Mouse (Mus musculus) ES-Bruce4 (cell line): ENCODE data around the gene Stra8. TPM values are rescaled to one million over a fixed set of nuclear protein-coding genes. Genes with fewer than 3 reads are reported as not detected.

Source experiments
- H3K27ac ChIP-seq: 2 replicates; pipeline ENCODE4 v1.5.1; 2012; ENCODE audit warnings: low read length, inconsistent platforms; ENCODE audit not compliant: insufficient read depth
- H3K27me3 ChIP-seq: 2 replicates; pipeline ENCODE4 v1.6.1; 2012; ENCODE audit warnings: mild to moderate bottlenecking, low read length, inconsistent platforms; ENCODE audit not compliant: control insufficient read depth, poor library complexity, insufficient read depth, severe bottlenecking
- H3K36me3 ChIP-seq: 2 replicates; pipeline ENCODE4 v1.6.1; 2012; ENCODE audit warnings: inconsistent platforms, mild to moderate bottlenecking, low read length, moderate library complexity; ENCODE audit not compliant: control insufficient read depth, poor library complexity, insufficient read depth, severe bottlenecking
- H3K4me1 ChIP-seq: one replicate; pipeline ENCODE4 v1.8.1; 2011; ENCODE audit warnings: low read length; ENCODE audit not compliant: control insufficient read depth, insufficient read depth
- H3K4me3 ChIP-seq: 2 replicates; pipeline ENCODE4 v1.5.1; 2011; ENCODE audit warnings: low read depth, mild to moderate bottlenecking, low read length
- H3K9ac ChIP-seq: 2 replicates; pipeline ENCODE4 v1.6.1; 2012; ENCODE audit warnings: low read depth, mild to moderate bottlenecking, inconsistent platforms; ENCODE audit not compliant: poor library complexity, severe bottlenecking
- H3K9me3 ChIP-seq: replicated peaks from 2 replicates; pipeline ENCODE4 v1.6.1; 2012; ENCODE audit warnings: mild to moderate bottlenecking, low read length, inconsistent platforms; ENCODE audit not compliant: control insufficient read depth, poor library complexity, insufficient read depth, severe bottlenecking
- CTCF ChIP-seq: IDR thresholded peaks from one replicate; pipeline ENCODE4 v1.8.1; 2011; ENCODE audit warnings: low read depth, low read length
- EP300 ChIP-seq: IDR thresholded peaks from 2 replicates; pipeline ENCODE4 v1.6.1; 2011; ENCODE audit warnings: low read depth, low read length; ENCODE audit not compliant: insufficient read depth
- POLR2A ChIP-seq: IDR thresholded peaks from one replicate; pipeline ENCODE4 v1.8.1; 2011; ENCODE audit warnings: low read length; ENCODE audit not compliant: insufficient read depth
- polyA plus RNA-seq: library from polyadenylated mRNA; stranded (reverse); fragments of >200 nt; gene quantifications from 2 replicates; pipeline ENCODE4 v1.2.4, GENCODE M21; 2011; ENCODE audit warnings: low read depth; ENCODE audit not compliant: missing spikeins, insufficient read depth, insufficient read length

The Stra8 gene
- polyA plus RNA-seq, 1 experiment = 0.69 TPM

- Histone ChIP-seq H3K9ac (no peak overlapping the region), H3K36me3 (peaks cover 4% of the 10 kb centered on the region), H3K4me3 (no peak overlapping the region), H3K9me3 (no peaks in the 10 kb centered on the region), H3K27ac (no peak overlapping the region), H3K4me1 (no peaks in the 10 kb centered on the region), H3K27me3 (no peaks in the 10 kb centered on the region)
- TF ChIP-seq EP300 (no peak), POLR2A (no peak)
Measured at GRCm38 (mm10) chr6:34900990-34901389, 19.0 kb upstream of the Stra8 start.

- Histone ChIP-seq H3K9me3 (no peaks in the 10 kb centered on the region), H3K4me3 (no peak overlapping the region), H3K4me1 (no peaks in the 10 kb centered on the region), H3K9ac (no peak overlapping the region), H3K27ac (no peak overlapping the region), H3K27me3 (no peaks in the 10 kb centered on the region), H3K36me3 (peaks cover 12% of the 10 kb centered on the region)
- TF ChIP-seq EP300 = no peak
- TF ChIP-seq POLR2A = no peak
- no peak for TF ChIP-seq CTCF
Measured at GRCm38 (mm10) chr6:34901911-34902444, 18.0 kb upstream of the Stra8 start.

- Histone ChIP-seq H3K27me3 (no peaks in the 10 kb centered on the region), H3K4me1 (no peaks in the 10 kb centered on the region), H3K4me3 (no peak overlapping the region), H3K9ac (no peak overlapping the region), H3K9me3 (no peaks in the 10 kb centered on the region), H3K36me3 (peaks cover 16% of the 10 kb centered on the region), H3K27ac (no peak overlapping the region)
- TF ChIP-seq EP300 (no peak), CTCF (no peak), POLR2A (no peak)
Measured at GRCm38 (mm10) chr6:34902578-34902977, 17.4 kb upstream of the Stra8 start.

GRCm38 (mm10) chr6:34903441-34903840, 16.5 kb upstream of the Stra8 start:
- Histone ChIP-seq H3K9me3 (no peaks in the 10 kb centered on the region), H3K27me3 (no peaks in the 10 kb centered on the region), H3K36me3 (peaks cover 23% of the 10 kb centered on the region), H3K4me3 (no peak overlapping the region), H3K4me1 (no peaks in the 10 kb centered on the region), H3K9ac (no peak overlapping the region), H3K27ac (no peak overlapping the region)
- TF ChIP-seq EP300 (no peak), CTCF (no peak), POLR2A (no peak)

GRCm38 (mm10) chr6:34903851-34904250, 16.1 kb upstream of the Stra8 start:
- H3K27ac ChIP-seq = no peak overlapping the region
- no peak overlapping the region for H3K4me3 ChIP-seq
- H3K9ac ChIP-seq = no peak overlapping the region
- peaks cover 23% of the 10 kb centered on the region for H3K36me3 ChIP-seq
- no peaks in the 10 kb centered on the region for H3K4me1 ChIP-seq
- no peaks in the 10 kb centered on the region for H3K9me3 ChIP-seq
- no peak for TF ChIP-seq CTCF
- TF ChIP-seq POLR2A = no peak
- no peak for TF ChIP-seq EP300
- H3K27me3 ChIP-seq = no peaks in the 10 kb centered on the region

- H3K27me3 ChIP-seq = no peaks in the 10 kb centered on the region
- H3K9ac ChIP-seq = no peak overlapping the region
- H3K27ac ChIP-seq = no peak overlapping the region
- TF ChIP-seq EP300 = no peak
- TF ChIP-seq POLR2A = no peak
- TF ChIP-seq CTCF = no peak
- no peak overlapping the region for H3K4me3 ChIP-seq
- H3K9me3 ChIP-seq = no peaks in the 10 kb centered on the region
- H3K4me1 ChIP-seq = no peaks in the 10 kb centered on the region
- H3K36me3 ChIP-seq = peaks cover 23% of the 10 kb centered on the region
Measured at GRCm38 (mm10) chr6:34904361-34904760, 15.6 kb upstream of the Stra8 start.
